Mouse (Mus musculus) lung, postnatal 0 days (tissue): ENCODE results near the gene Ap4b1. TPM values are rescaled to one million over a fixed set of nuclear protein-coding genes. Genes with fewer than 3 reads are reported as not detected.

Experiments
- ATAC-seq: fragments of 200-750 bp; cut with Nextera tagmentation; 2 replicates; pipeline ENCODE4 v1.8.0; 2017; ENCODE audit warnings: moderate library complexity
- DNase-seq: peaks from one replicate; pipeline ENCODE4 v3.0.0-alpha.2; 2016; ENCODE audit warnings: low spot score
- H3K27ac ChIP-seq: fragments of 300-500 bp; sonication (generic); 2 replicates; pipeline ENCODE4 v1.5.1; 2014; ENCODE audit warnings: antibody characterized with exemption, mild to moderate bottlenecking, low read length, mixed read lengths
- H3K27me3 ChIP-seq: fragments of 300-500 bp; sonication (generic); replicated peaks from 2 replicates; pipeline ENCODE4 v1.6.1; 2014; ENCODE audit warnings: low read length, mixed read lengths; ENCODE audit not compliant: insufficient read depth
- H3K36me3 ChIP-seq: fragments of 300-500 bp; sonication (generic); 2 replicates; pipeline ENCODE4 v1.6.1; 2014; ENCODE audit warnings: low read length, mixed read lengths; ENCODE audit not compliant: insufficient read depth
- H3K4me1 ChIP-seq: fragments of 300-500 bp; sonication (generic); 2 replicates; pipeline ENCODE4 v1.6.1; 2014; ENCODE audit warnings: antibody characterized with exemption, low read depth, low read length, mixed read lengths; ENCODE audit not compliant: insufficient read depth
- H3K4me2 ChIP-seq: fragments of 300-500 bp; sonication (generic); replicated peaks from 2 replicates; pipeline ENCODE4 v1.6.1; 2014; ENCODE audit warnings: low read depth, mild to moderate bottlenecking, low read length, moderate library complexity, mixed read lengths
- H3K4me3 ChIP-seq: fragments of 300-500 bp; sonication (generic); 2 replicates; pipeline ENCODE4 v1.5.1; 2014; ENCODE audit warnings: low read depth, low read length
- H3K9ac ChIP-seq: fragments of 300-500 bp; sonication (generic); replicated peaks from 2 replicates; pipeline ENCODE4 v1.6.1; 2014; ENCODE audit warnings: low read depth, mild to moderate bottlenecking
- H3K9me3 ChIP-seq: fragments of 300-500 bp; sonication (generic); 2 replicates; pipeline ENCODE4 v1.6.1; 2016; ENCODE audit warnings: low read length, mixed read lengths
- CTCF ChIP-seq: IDR thresholded peaks from 2 replicates; pipeline ENCODE4 v1.5.1; 2016; ENCODE audit warnings: antibody characterized with exemption, mild to moderate bottlenecking
- EP300 ChIP-seq: IDR thresholded peaks from 2 replicates; pipeline ENCODE4 v1.6.1; 2016; ENCODE audit warnings: antibody characterized with exemption, mild to moderate bottlenecking, control low read depth
- WGBS: fragments of 180-500 bp; shearing (Covaris S2); extraction: QIAGEN DNeasy Blood & Tissue Kit; methylation state at CpG from one replicate; pipeline ENCODE4 v1.1.7; 2014; 5-methylcytosine and 5-hydroxymethylcytosine counted together
- polyA plus RNA-seq: library from polyadenylated mRNA; unstranded; fragments of >200 nt; fragmentation: Nextera tagmentation; extraction: Ambion mirVana; gene quantifications from 2 replicates; pipeline ENCODE4 v1.2.1, GENCODE M21; 2015

Ap4b1 gene
- polyA plus RNA-seq, 1 experiment from 2014 or later, result 16.3 TPM

GRCm38 (mm10) chr3:103857977-103858563 is 48.8 kb downstream of the Ap4b1 start:
- no peaks in the 10 kb centered on the region for H3K36me3 ChIP-seq
- H3K4me3 ChIP-seq, result no peak overlapping the region
- ATAC-seq, result no peak
- DNase-seq, result no peak
- no peaks in the 10 kb centered on the region for H3K27me3 ChIP-seq
- TF ChIP-seq CTCF, result no peak
- TF ChIP-seq EP300, result no peak
- 0 out of 2 replicates have a peak, but pooled peaks cover 3% of the 10 kb centered on the region for H3K4me1 ChIP-seq
- WGBS, result 83% methylated on average over 6 of the region's 6 CpGs
- H3K9ac ChIP-seq, result no peak overlapping the region
- H3K4me2 ChIP-seq, result no peak overlapping the region
- H3K27ac ChIP-seq, result no peak overlapping the region
- H3K9me3 ChIP-seq, result no peaks in the 10 kb centered on the region

DNA sequence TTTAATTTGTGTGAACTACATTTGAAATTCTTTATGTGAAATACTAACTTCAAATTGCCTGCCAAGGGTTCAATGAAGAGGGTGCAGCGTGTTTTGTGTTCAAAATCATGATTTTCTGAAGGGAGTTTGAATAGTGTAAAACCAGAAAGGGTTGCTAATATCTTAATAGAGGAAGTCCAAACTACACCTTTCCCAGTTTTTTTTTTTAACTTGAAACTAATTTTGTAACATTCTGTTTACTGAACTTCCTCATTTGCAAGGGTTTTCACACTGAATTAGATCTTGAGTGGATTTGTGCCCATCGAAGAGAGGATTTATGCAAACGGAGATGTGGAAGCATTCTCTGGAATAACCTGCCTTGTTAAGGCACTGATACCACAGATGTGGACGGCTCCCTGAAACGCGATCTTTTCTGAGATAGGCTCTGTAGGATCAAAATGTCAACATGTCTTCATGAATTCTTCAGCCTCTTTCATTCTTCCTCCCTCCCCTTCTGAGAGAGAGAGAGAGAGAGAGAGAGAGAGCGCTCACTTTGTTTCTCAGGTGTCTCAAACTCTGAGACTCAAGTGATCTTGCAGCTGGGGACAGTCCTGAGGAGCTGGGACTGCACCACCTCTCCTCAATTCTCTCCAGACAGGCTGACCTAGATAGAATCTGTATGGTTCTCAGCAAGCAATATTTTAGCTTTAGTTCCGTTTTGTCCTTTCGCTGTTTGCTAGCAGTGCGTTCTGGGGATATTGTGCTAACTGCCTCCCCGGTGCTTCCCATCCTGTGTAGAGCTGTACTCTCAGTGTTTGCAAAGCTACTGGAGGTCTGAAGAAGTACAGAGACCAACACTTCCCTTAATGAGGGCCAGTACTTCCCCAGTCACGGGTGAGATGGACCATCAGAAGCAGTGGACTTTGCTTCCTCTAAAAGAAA is 49.8 kb downstream of the Ap4b1 start, which contains the start of gene Ptpn22:
TSS of gene Ptpn22 (plus strand) at position 915 of the 921 bp plus-strand sequence.
- WGBS, result 46% methylated on average over 12 of the region's 12 CpGs
- Histone ChIP-seq H3K27me3 (no peaks in the 10 kb centered on the region), H3K9ac (0 out of 2 replicates have a peak within 1 kb of the TSS, but pooled peaks have one; percentile 1), H3K36me3 (no peaks in the 10 kb centered on the region), H3K4me1 (0 out of 2 replicates have a peak, but pooled peaks cover 3% of the 10 kb centered on the region), H3K27ac (0 out of 2 replicates have a peak within 1 kb of the TSS, but pooled peaks have one; percentile 16), H3K4me3 (no peak within 1 kb of the TSS), H3K4me2 (peak within 1 kb of the TSS; percentile 6; the same call in 1 of the 2 replicates), H3K9me3 (no peaks in the 10 kb centered on the region)
- ATAC-seq, result peak; percentile 52
- DNase-seq, result peak; percentile 48
- no peak for TF ChIP-seq CTCF
- TF ChIP-seq EP300, result no peak

GRCm38 (mm10) chr3:103859851-103860391 is 50.6 kb downstream of the Ap4b1 start:
- no peaks in the 10 kb centered on the region for H3K9me3 ChIP-seq
- no peak for TF ChIP-seq CTCF
- no peak for TF ChIP-seq EP300
- H3K27ac ChIP-seq, result no peak overlapping the region
- no peak overlapping the region for H3K4me3 ChIP-seq
- H3K4me1 ChIP-seq, result 0 out of 2 replicates have a peak, but pooled peaks cover 3% of the 10 kb centered on the region
- DNase-seq (peak; percentile 53), ATAC-seq (peak; percentile 55)
- 51% methylated on average over 6 of the region's 6 CpGs for WGBS
- H3K36me3 ChIP-seq, result no peaks in the 10 kb centered on the region
- H3K9ac ChIP-seq, result 0 out of 2 replicates have a peak overlapping the region, but pooled peaks have one; percentile 1
- H3K4me2 ChIP-seq, result peak overlapping the region; percentile 6; the same call in 1 of the 2 replicates
- no peaks in the 10 kb centered on the region for H3K27me3 ChIP-seq

DNA sequence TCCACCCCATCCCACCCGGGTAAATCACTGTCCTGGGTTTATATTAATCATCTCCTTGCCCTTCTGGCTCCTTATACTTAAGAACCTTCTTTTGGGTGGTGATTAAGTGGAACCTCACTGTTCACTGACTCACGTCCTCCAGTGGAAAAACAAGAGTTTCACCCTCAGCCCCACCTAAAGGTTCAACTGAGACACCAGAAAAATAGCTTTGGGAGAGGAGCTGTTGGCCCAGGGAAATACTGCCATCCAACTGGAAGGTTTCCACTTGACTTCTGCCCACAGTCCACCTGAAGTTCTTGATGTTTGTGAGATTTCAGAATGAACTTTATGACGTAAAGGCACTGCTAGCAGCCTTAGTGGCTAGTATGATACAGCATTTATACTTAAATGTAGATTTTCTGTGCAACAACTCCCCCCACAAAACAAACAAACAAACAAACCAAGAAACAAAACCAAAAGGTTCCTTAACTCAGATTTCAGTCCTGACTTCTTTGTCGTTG is 53.5 kb downstream of the Ap4b1 start:
- H3K9ac ChIP-seq, result no peak overlapping the region
- no peak overlapping the region for H3K27ac ChIP-seq
- H3K9me3 ChIP-seq, result no peaks in the 10 kb centered on the region
- H3K4me2 ChIP-seq, result no peak overlapping the region
- DNase-seq, result no peak
- H3K4me1 ChIP-seq, result 0 out of 2 replicates have a peak, but pooled peaks cover 3% of the 10 kb centered on the region
- no peak for ATAC-seq
- H3K4me3 ChIP-seq, result no peak overlapping the region
- H3K36me3 ChIP-seq, result no peaks in the 10 kb centered on the region
- WGBS, result 62% methylated on average over 4 of the region's 4 CpGs
- no peak for TF ChIP-seq CTCF
- H3K27me3 ChIP-seq, result no peaks in the 10 kb centered on the region

GRCm38 (mm10) chr3:103864200-103864599 is 54.9 kb downstream of the Ap4b1 start:
- Histone ChIP-seq H3K9me3 (no peaks in the 10 kb centered on the region), H3K27ac (no peak overlapping the region), H3K27me3 (no peaks in the 10 kb centered on the region), H3K9ac (no peak overlapping the region), H3K4me2 (no peak overlapping the region), H3K36me3 (no peaks in the 10 kb centered on the region), H3K4me1 (0 out of 2 replicates have a peak, but pooled peaks cover 3% of the 10 kb centered on the region), H3K4me3 (no peak overlapping the region)
- WGBS, result 72% methylated on average over 6 of the region's 6 CpGs
- no peak for TF ChIP-seq EP300
- no peak for TF ChIP-seq CTCF
- DNase-seq (no peak), ATAC-seq (no peak)
